Mouse (Mus musculus) left cerebral cortex, adult 18-20 months (tissue): ENCODE measurements around the gene Kdr. TPM values are rescaled to one million over a fixed set of nuclear protein-coding genes. Genes with fewer than 3 reads are reported as not detected.
A peak's percentile ranks its signal among the peaks of the same experiment; 100 is the strongest.

Source experiments
- DNase-seq, 2 experiments: peaks; one replicate each; pipeline ENCODE4 v3.0.0; 2021 to 2022; ENCODE audit warnings: low spot score in 2 of 2, mixed read lengths in 1 of 2
- long read RNA-seq, 2 experiments: library from polyadenylated mRNA; stranded (forward); transcript quantifications; one replicate each; pipeline ENCODE4 v2.0.0; 2021
- total RNA-seq, 2 experiments: library from RNA; stranded (reverse); gene quantifications; 2 replicates each; pipeline ENCODE4 v1.2.3; 2021

The Kdr gene
- total RNA-seq, result 1 to 10 TPM; 6.0 to 6.2 TPM
- long read RNA-seq, experiment 1, full-length matches to known transcripts, result 1 of 3 reads
- long read RNA-seq, experiment 1, partial matches to known transcripts, result 2 of 3 reads
- long read RNA-seq, experiment 1, other reads (novel, unspliced or antisense), result 0 of 3 reads
- long read RNA-seq, experiment 2, full-length matches to known transcripts, result 3 of 6 reads
- long read RNA-seq, experiment 2, partial matches to known transcripts, result 3 of 6 reads
- long read RNA-seq, experiment 2, other reads (novel, unspliced or antisense), result 0 of 6 reads

- DNase-seq, result peak; percentile 5 to 6
Measured at GRCm38 (mm10) chr5:75978374-75979100, at the start of gene Kdr. Kdr (minus strand) TSS chr5:75978458.

- DNase-seq, result no peak
Measured at GRCm38 (mm10) chr5:76026805-76027204, 48.5 kb upstream of the Kdr start.

- peak; percentile 33 to 34 for DNase-seq
Measured at GRCm38 (mm10) chr5:76025996-76026665, 47.9 kb upstream of the Kdr start.

- no peak for DNase-seq
Measured at GRCm38 (mm10) chr5:76023011-76023773, 44.9 kb upstream of the Kdr start.

- DNase-seq, result no peak
Measured at GRCm38 (mm10) chr5:76022436-76022835, 44.2 kb upstream of the Kdr start.

- DNase-seq, result no peak
Measured at GRCm38 (mm10) chr5:76018321-76018720, 40.1 kb upstream of the Kdr start.

- DNase-seq, result no peak
Measured at GRCm38 (mm10) chr5:76016086-76016485, 37.8 kb upstream of the Kdr start.

GRCm38 (mm10) chr5:76013881-76014431, 35.7 kb upstream of the Kdr start:
- DNase-seq, result no peak

GRCm38 (mm10) chr5:76006403-76006802, 28.1 kb upstream of the Kdr start:
- DNase-seq, result no peak

GRCm38 (mm10) chr5:75990212-75990611, 12.0 kb upstream of the Kdr start:
- no peak for DNase-seq

GRCm38 (mm10) chr5:75987530-75987929, 9.3 kb upstream of the Kdr start:
- no peak for DNase-seq

- DNase-seq, result no peak
Measured at GRCm38 (mm10) chr5:75980521-75981311, 2.5 kb upstream of the Kdr start.

- no peak for DNase-seq
Measured at GRCm38 (mm10) chr5:75979108-75979507, 850 bp upstream of the Kdr start.

- DNase-seq, result peak; percentile 43 to 57
Measured at GRCm38 (mm10) chr5:75977441-75978373, 551 bp downstream of the Kdr start.

GRCm38 (mm10) chr5:75976696-75977095, 1.6 kb downstream of the Kdr start:
- DNase-seq, result no peak

GRCm38 (mm10) chr5:75975398-75975797, 2.9 kb downstream of the Kdr start:
- DNase-seq, result no peak

GRCm38 (mm10) chr5:75974543-75975130, 3.6 kb downstream of the Kdr start:
- DNase-seq, result no peak

- no peak for DNase-seq
Measured at GRCm38 (mm10) chr5:75969887-75970286, 8.4 kb downstream of the Kdr start.

- DNase-seq, result no peak
Measured at GRCm38 (mm10) chr5:75962558-75962957, 15.7 kb downstream of the Kdr start.
